28 mouse cellular contexts compared by ENCODE assay signal in genomic region chr4:139963911-139964310, GRCm38 (mm10). TPM values are rescaled to one million over a fixed set of nuclear protein-coding genes. Genes with fewer than 3 reads are reported as not detected.
A peak's percentile ranks its signal among the peaks of the same experiment; 100 is the strongest.
DNase-seq lines count a peak whose midpoint lies in the region; ATAC-seq and TF ChIP-seq lines count a peak whose summit lies in the region.
"Had no signal": no experiment of that assay in that cellular context is flagged by ENCODE, and none has a peak within 500 bp of the region (broad histone marks: within the 10 kb centered on the region; RNA-seq: fewer than 3 reads in every experiment).

No protein-coding gene starts in this region.

- no peaks in the 10 kb centered on the region for H3K27me3 ChIP-seq in kidney, postnatal 0 days (ENCODE audit: insufficient read depth, low read length)
- H3K27me3 ChIP-seq: embryonic facial prominence, embryonic 15.5 days; lung, embryonic 15.5 days had no signal

- 78% methylated on average over 5 of the region's 5 CpGs for WGBS in kidney, postnatal 0 days

- H3K9ac ChIP-seq in kidney, postnatal 0 days (ENCODE audit: low read depth, low read length), result no peak overlapping the region
- H3K9ac ChIP-seq in ES-E14 (ENCODE audit: insufficient read depth, low read depth, low read length, poor library complexity, severe bottlenecking), result no peak overlapping the region; the same call in 1 of the 2 replicates
- H3K9ac ChIP-seq: embryonic facial prominence, embryonic 15.5 days; heart, embryonic 12.5 days; lung, embryonic 15.5 days; midbrain, embryonic 12.5 days; neural tube, embryonic 13.5 days had no signal

- in situ Hi-C loops in ES-E14 (cut with MboI; ENCODE audit: low sequenced_read_pairs in 2 of 2, unreplicated experiment in 2 of 2), result no loop called here

- H3K4me1 ChIP-seq in kidney, postnatal 0 days (replicated peaks; ENCODE audit: insufficient read depth, low read length), result peaks cover 8% of the 10 kb centered on the region
- H3K4me1 ChIP-seq in ES-E14 (ENCODE audit: control insufficient read depth in 2 of 2, insufficient read depth in 2 of 2, low read length in 2 of 2, poor library complexity in 1 of 2), result peaks cover 7 to 55% of the 10 kb centered on the region in 2 experiments; a peak in 3 of 4 replicates

- no peak for ATAC-seq in kidney, postnatal 0 days (replicated peaks; ENCODE audit: low FRiP score, low read depth)
- ATAC-seq: CD4-positive, CD25-positive, alpha-beta regulatory T cell, adult 4 months; forebrain, embryonic 14.5 days; hindbrain, embryonic 16.5 days had no signal

- no peaks in the 10 kb centered on the region for H3K36me3 ChIP-seq in kidney, postnatal 0 days (ENCODE audit: insufficient read depth, low read length)
- peaks cover 2% of the 10 kb centered on the region; the same call in 1 of the 2 replicates for H3K36me3 ChIP-seq in ES-E14 (ENCODE audit: control insufficient read depth, insufficient read depth, low read length, poor library complexity, severe bottlenecking)
- H3K36me3 ChIP-seq: embryonic facial prominence, embryonic 10.5 days; embryonic facial prominence, embryonic 15.5 days; heart, embryonic 12.5 days; lung, embryonic 15.5 days; midbrain, embryonic 12.5 days; neural tube, embryonic 13.5 days had no signal

- no peak for TF ChIP-seq CTCF in kidney, postnatal 0 days (IDR thresholded peaks at IDR 0.05; ENCODE audit: low read depth)

- peak overlapping the region; percentile 54; the same call in 1 of the 2 replicates for H3K4me2 ChIP-seq in kidney, postnatal 0 days (ENCODE audit: low read length)
- H3K4me2 ChIP-seq: embryonic facial prominence, embryonic 15.5 days; heart, embryonic 12.5 days; liver, embryonic 11.5 days; lung, embryonic 15.5 days; midbrain, embryonic 12.5 days; neural tube, embryonic 13.5 days had no signal

- no peak overlapping the region for H3K4me3 ChIP-seq in kidney, postnatal 0 days (replicated peaks; ENCODE audit: low read depth, low read length)
- H3K4me3 ChIP-seq in ES-E14 (ENCODE audit: insufficient read depth in 1 of 2, low read depth in 1 of 2, low read length in 2 of 2, poor library complexity in 1 of 2, severe bottlenecking in 1 of 2), result no peak overlapping the region; a peak in 1 of 4 replicates
- H3K4me3 ChIP-seq: embryonic facial prominence, embryonic 10.5 days; embryonic facial prominence, embryonic 15.5 days; heart, adult 2 months; heart, embryonic 12.5 days; lung, embryonic 15.5 days; midbrain, embryonic 12.5 days; neural tube, embryonic 13.5 days had no signal

- H3K9me3 ChIP-seq in kidney, postnatal 0 days (replicated peaks; ENCODE audit: low read length), result no peaks in the 10 kb centered on the region
- no peaks in the 10 kb centered on the region for H3K9me3 ChIP-seq in ES-E14 (ENCODE audit: control insufficient read depth, insufficient read depth, low read depth, low read length)
- H3K9me3 ChIP-seq: embryonic facial prominence, embryonic 10.5 days; embryonic facial prominence, embryonic 15.5 days; lung, embryonic 15.5 days; midbrain, embryonic 12.5 days; neural tube, embryonic 13.5 days had no signal

- no peak overlapping the region for H3K27ac ChIP-seq in kidney, postnatal 0 days
- H3K27ac ChIP-seq in ES-E14 (ENCODE audit: insufficient read depth, low read depth, low read length, poor library complexity, severe bottlenecking), result 0 out of 2 replicates have a peak overlapping the region, but pooled peaks have one; percentile 28
- H3K27ac ChIP-seq: embryonic facial prominence, embryonic 10.5 days; embryonic facial prominence, embryonic 15.5 days; heart, adult 2 months; lung, embryonic 15.5 days; neural tube, embryonic 13.5 days; stomach, postnatal 0 days had no signal

- peak; percentile 84 for DNase-seq in heart, adult 11 months
- no peak for DNase-seq in heart, postnatal 4 days
- no peak for DNase-seq in kidney, postnatal 0 days (ENCODE audit: low spot score)
- no peak for DNase-seq in kidney, adult 18-20 months
- no peak for DNase-seq in ES-E14 (ENCODE audit: low read depth, low spot score)
- peak; percentile 50 for DNase-seq in adrenal gland, postnatal 25 days
- no peak for DNase-seq in lung, postnatal 10 days
- DNase-seq: cerebellum, adult 2 months; cerebellum, postnatal 14 days; gastrocnemius, postnatal 36 days; heart, adult 2 months; lung, postnatal 36 days; right cerebral cortex, postnatal 4 days; thymus, adult 18-20 months; thymus, postnatal 25 days had no signal

TF ChIP-seq in ES-E14, 5 proteins besides CTCF, POLR2A, EP300 and RAD21:
- TF ChIP-seq ZNF384 (IDR thresholded peaks at IDR 0.05; ENCODE audit: low read depth, low read length) (no peak), HCFC1 (IDR thresholded peaks at IDR 0.05; ENCODE audit: borderline replicate concordance, insufficient read depth, low read length) (no peak), MAFK (IDR thresholded peaks at IDR 0.05; ENCODE audit: insufficient read depth, low read depth, low read length) (no peak), ZC3H11A (IDR thresholded peaks at IDR 0.05; ENCODE audit: borderline replicate concordance, low read depth, low read length) (no peak), CHD2 (IDR thresholded peaks at IDR 0.05; ENCODE audit: low read depth, low read length) (no peak)

RNA-seq across cellular contexts. Expression of gene Klhdc7a, which starts 3.9 kb away (rescaled TPM):
- under 1 TPM; 0.45 to 0.97 TPM for total RNA-seq in heart, postnatal 4 days (2021)
- 8.9 and 9.3 TPM in 2 replicates for polyA plus RNA-seq in kidney, postnatal 0 days (2015; fragmentation: Nextera tagmentation; extraction: Ambion mirVana)
- total RNA-seq in ES-E14 (2012; rRNA removed), result 1.9 and 3.3 TPM in 2 replicates
- 10.8 and 11.9 TPM in 2 replicates for total RNA-seq in adrenal gland, postnatal 25 days (2021)
- total RNA-seq: hematopoietic stem cell, adult 5-6 weeks; megakaryocyte, adult 5-6 weeks had no signal

Comparison
In these comparisons a context has a peak if more than half of its experiments do, and no peak if none do; other contexts are left out.
1. DNase-seq: peak in heart, adult 11 months (single experiment) and adrenal gland, postnatal 25 days (single experiment); none in heart, postnatal 4 days (single experiment), kidney, postnatal 0 days (single experiment), kidney, adult 18-20 months (single experiment), ES-E14 (single experiment) and lung, postnatal 10 days (single experiment).